Mouse (Mus musculus) lung, embryonic 16.5 days (tissue): Measurements from ENCODE around the gene Ift122. TPM values are rescaled to one million over a fixed set of nuclear protein-coding genes. Genes with fewer than 3 reads are reported as not detected.
"Not testable (repeated sequence)": the region's sequence is repeated elsewhere in the genome, so short reads cannot be mapped to it uniquely, and the experiment has no call there.

Experiments
- ATAC-seq: fragments of 200-750 bp; cut with Nextera tagmentation; 2 replicates; pipeline ENCODE4 v1.8.0; 2017; ENCODE audit warnings: low read depth, mild to moderate bottlenecking, moderate library complexity
- H3K27ac ChIP-seq: fragments of 300-500 bp; sonication (generic); 2 replicates; pipeline ENCODE4 v1.5.1; 2014; ENCODE audit warnings: mild to moderate bottlenecking, control low read depth, low read length
- H3K27me3 ChIP-seq: fragments of 300-500 bp; sonication (generic); 2 replicates; pipeline ENCODE4 v1.6.1; 2014; ENCODE audit warnings: low read depth, low read length, mixed read lengths; ENCODE audit not compliant: control insufficient read depth, insufficient read depth
- H3K36me3 ChIP-seq: fragments of 300-500 bp; sonication (generic); 2 replicates; pipeline ENCODE4 v1.6.1; 2014; ENCODE audit warnings: low read length; ENCODE audit not compliant: control insufficient read depth, insufficient read depth
- H3K4me1 ChIP-seq: fragments of 300-500 bp; sonication (generic); replicated peaks from 2 replicates; pipeline ENCODE4 v1.6.1; 2014; ENCODE audit warnings: low read length, mixed read lengths; ENCODE audit not compliant: control insufficient read depth, insufficient read depth
- H3K4me2 ChIP-seq: fragments of 300-500 bp; sonication (generic); 2 replicates; pipeline ENCODE4 v1.6.1; 2014; ENCODE audit warnings: low read depth, low read length, control low read depth
- H3K4me3 ChIP-seq: fragments of 300-500 bp; sonication (generic); 2 replicates; pipeline ENCODE4 v1.5.1; 2014; ENCODE audit warnings: mild to moderate bottlenecking, low read length, control low read depth
- H3K9ac ChIP-seq: fragments of 300-500 bp; sonication (generic); 2 replicates; pipeline ENCODE4 v1.6.1; 2014; ENCODE audit warnings: low read length, control low read depth
- H3K9me3 ChIP-seq: fragments of 300-500 bp; sonication (generic); 2 replicates; pipeline ENCODE4 v1.6.1; 2016; ENCODE audit warnings: low read length; ENCODE audit not compliant: control insufficient read depth
- WGBS: fragments of 180-500 bp; shearing (Covaris S2); extraction: QIAGEN DNeasy Blood & Tissue Kit; methylation state at CpG from one replicate; pipeline ENCODE4 v1.1.7; 2014; 5-methylcytosine and 5-hydroxymethylcytosine counted together
- polyA plus RNA-seq: library from polyadenylated mRNA; unstranded; fragments of >200 nt; fragmentation: Nextera tagmentation; extraction: Ambion mirVana; gene quantifications from 2 replicates; pipeline ENCODE4 v1.2.1, GENCODE M21; 2015

Gene Ift122
- polyA plus RNA-seq, 1 experiment from 2014 or later: 23.5 TPM

GRCm38 (mm10) chr6:115815041-115815440 lies 38.2 kb upstream of the Ift122 start:
- no peak overlapping the region for H3K9ac ChIP-seq

GRCm38 (mm10) chr6:115818129-115818528 lies 35.1 kb upstream of the Ift122 start:
- Histone ChIP-seq H3K36me3 (no peaks in the 10 kb centered on the region), H3K9ac (no peak overlapping the region), H3K4me2 (no peak overlapping the region), H3K9me3 (no peaks in the 10 kb centered on the region), H3K27ac (no peak overlapping the region), H3K27me3 (no peaks in the 10 kb centered on the region), H3K4me3 (no peak overlapping the region), H3K4me1 (no peaks in the 10 kb centered on the region)
- ATAC-seq: no peak
- 59% methylated on average over 2 of the region's 2 CpGs for WGBS

More at GRCm38 (mm10) chr6:115815041-115815440, 38.2 kb upstream of the Ift122 start:
- Histone ChIP-seq H3K4me1 (no peaks in the 10 kb centered on the region), H3K27me3 (no peaks in the 10 kb centered on the region), H3K36me3 (no peaks in the 10 kb centered on the region), H3K9me3 (no peaks in the 10 kb centered on the region), H3K4me3 (no peak overlapping the region), H3K27ac (no peak overlapping the region), H3K4me2 (no peak overlapping the region)
- no peak for ATAC-seq
- WGBS: 70% methylated on average over 4 of the region's 4 CpGs

DNA sequence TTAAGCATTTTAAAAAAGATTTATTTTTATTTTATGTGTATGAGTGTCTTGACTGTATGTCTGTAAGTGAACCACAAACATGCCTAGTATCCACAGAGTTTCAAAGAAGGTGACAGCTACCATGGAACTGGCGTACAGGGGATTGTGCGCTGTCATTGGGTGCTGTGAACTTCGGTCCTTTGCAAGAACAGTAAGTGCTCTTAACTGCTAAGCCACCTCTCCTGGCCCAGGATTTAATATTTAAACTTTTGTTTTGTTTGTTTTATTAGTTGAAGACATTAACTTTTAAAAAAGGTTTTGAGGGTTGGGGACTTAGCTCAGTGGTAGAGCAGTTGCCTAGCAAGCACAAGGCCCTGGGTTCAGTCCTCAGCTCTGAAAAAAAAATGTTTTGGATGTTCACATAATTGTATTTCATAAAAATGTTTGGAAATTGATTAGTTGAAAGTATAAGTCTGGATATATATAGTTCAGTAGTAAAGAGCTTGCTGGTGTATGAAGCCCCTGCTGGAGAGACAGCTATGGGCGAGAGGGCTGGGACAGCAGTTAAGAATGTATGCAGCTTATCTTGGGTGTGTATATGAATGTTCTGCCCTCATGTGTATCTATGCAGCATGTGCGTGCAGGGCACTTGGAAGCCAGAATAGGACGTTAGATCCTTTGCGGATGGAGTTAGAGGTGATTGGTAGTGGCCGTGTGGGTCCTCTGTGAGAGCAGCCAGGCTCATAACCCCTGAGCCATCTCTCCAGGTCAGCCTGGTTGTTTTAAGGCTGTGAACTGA lies 31.9 kb upstream of the Ift122 start:
- 65% methylated on average over 8 of the region's 8 CpGs for WGBS
- Histone ChIP-seq H3K4me1 (no peaks in the 10 kb centered on the region), H3K9me3 (no peaks in the 10 kb centered on the region), H3K4me3 (no peak overlapping the region), H3K9ac (no peak overlapping the region), H3K27me3 (no peaks in the 10 kb centered on the region), H3K27ac (no peak overlapping the region), H3K4me2 (no peak overlapping the region), H3K36me3 (no peaks in the 10 kb centered on the region)
- no peak for ATAC-seq

DNA sequence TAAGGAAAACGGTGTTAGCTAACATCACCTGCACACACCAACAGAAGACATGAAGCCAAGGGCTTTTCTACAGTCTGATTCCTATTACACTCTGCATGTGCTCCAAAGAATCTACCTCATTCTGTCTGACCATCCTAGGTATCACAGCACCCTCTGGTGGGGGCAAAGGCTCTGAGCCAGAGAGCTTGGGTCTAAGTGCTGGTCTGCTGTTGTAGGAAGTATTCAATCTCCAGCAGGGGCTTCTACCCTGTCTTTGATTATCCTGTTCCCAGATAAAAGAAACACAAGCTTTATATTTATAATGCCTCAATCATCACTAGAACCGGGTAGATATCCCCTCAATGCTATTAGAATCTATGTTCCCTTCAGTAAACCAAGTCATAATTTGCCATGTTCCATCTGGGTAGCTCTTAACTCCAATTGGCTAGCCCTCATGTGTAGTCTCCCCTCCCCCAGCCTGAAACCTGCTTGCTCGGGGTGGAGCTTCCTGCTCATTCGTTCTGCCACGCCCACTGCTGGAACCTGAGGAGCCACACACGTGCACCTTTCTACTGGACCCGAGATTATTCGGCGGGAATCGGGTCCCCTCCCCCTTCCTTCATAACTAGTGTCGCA lies 29.3 kb upstream of the Ift122 start:
- peak; percentile 96 for ATAC-seq
- not testable (repeated sequence) for H3K36me3 ChIP-seq, H3K9me3 ChIP-seq, H3K9ac ChIP-seq, H3K4me1 ChIP-seq, H3K27me3 ChIP-seq
- Histone ChIP-seq H3K27ac (peak overlapping the region; percentile 31; the same call in 1 of the 2 replicates), H3K4me3 (peak overlapping the region; percentile 28), H3K4me2 (peak overlapping the region; percentile 46)
- WGBS: 2% methylated on average over 4 of the region's 11 CpGs

GRCm38 (mm10) chr6:115830779-115831601 lies 22.3 kb upstream of the Ift122 start:
- WGBS: 77% methylated on average over 6 of the region's 6 CpGs
- H3K27ac ChIP-seq: no peak overlapping the region
- no peak overlapping the region for H3K4me2 ChIP-seq
- no peak overlapping the region for H3K4me3 ChIP-seq
- no peak overlapping the region for H3K9ac ChIP-seq
- no peaks in the 10 kb centered on the region for H3K36me3 ChIP-seq
- H3K9me3 ChIP-seq: no peaks in the 10 kb centered on the region
- no peaks in the 10 kb centered on the region for H3K27me3 ChIP-seq
- no peak for ATAC-seq
- no peaks in the 10 kb centered on the region for H3K4me1 ChIP-seq

DNA sequence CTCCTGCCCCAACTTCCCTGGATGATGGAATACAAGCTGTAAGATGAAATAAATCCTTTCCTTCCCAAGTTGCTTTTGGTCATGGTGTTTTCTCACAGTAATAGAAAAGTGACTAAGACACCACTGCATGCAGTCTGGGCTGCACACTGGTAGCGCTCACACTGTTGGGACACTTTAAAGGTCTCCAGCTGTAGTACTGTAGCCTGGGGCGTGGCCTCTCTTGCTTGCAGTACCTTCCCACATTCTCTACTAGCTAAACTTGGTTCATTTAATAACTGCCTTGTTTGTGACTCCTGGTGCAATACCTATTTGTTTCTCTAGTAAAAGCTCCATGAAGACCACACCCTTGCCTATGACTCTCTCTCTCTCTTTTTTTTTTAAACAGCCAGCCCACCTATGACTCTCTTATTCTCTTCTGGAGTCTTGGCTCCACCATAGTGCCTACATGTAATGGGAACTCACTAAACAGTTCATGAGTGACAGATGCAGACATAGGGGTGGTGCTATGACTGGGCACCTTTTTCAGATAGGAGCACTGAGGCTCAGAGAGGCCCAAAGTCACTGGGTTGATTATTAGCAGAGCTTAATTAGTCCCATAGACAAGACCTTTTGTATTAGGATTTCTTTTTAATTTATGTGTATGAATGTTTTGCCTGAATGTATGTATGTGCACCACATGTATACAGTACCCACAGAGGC lies 21.0 kb upstream of the Ift122 start:
- no peaks in the 10 kb centered on the region for H3K27me3 ChIP-seq
- no peak for ATAC-seq
- 83% methylated on average over 2 of the region's 2 CpGs for WGBS
- H3K36me3 ChIP-seq: no peaks in the 10 kb centered on the region
- no peaks in the 10 kb centered on the region for H3K4me1 ChIP-seq
- no peaks in the 10 kb centered on the region for H3K9me3 ChIP-seq
- H3K27ac ChIP-seq: no peak overlapping the region
- no peak overlapping the region for H3K4me3 ChIP-seq
- no peak overlapping the region for H3K9ac ChIP-seq
- H3K4me2 ChIP-seq: no peak overlapping the region

DNA sequence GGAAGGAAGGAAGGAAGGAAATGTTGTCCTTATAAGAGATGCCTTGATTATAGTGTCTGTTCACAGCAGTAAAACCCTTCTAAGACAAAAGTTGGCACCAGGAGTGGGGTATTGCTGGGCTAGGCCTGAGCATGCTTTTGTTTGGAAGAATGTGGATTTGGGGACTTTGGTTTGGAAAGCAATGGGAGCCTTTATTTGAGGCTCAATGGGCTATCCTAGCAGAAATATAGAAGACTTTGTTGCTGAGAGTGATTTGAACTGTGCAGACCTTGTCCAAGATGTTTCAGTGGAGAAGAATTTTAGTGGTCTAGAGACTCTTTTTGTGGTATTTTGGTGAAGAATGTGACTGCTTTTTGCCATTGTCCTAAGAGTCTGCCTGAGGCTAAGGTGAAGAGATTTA lies 19.4 kb upstream of the Ift122 start:
- H3K9me3 ChIP-seq: no peaks in the 10 kb centered on the region
- no peaks in the 10 kb centered on the region for H3K36me3 ChIP-seq
- H3K27me3 ChIP-seq: no peaks in the 10 kb centered on the region
- H3K9ac ChIP-seq: no peak overlapping the region
- no peak for ATAC-seq
- no peak overlapping the region for H3K27ac ChIP-seq
- peaks cover 5% of the 10 kb centered on the region; the same call in 1 of the 2 replicates for H3K4me1 ChIP-seq
- no peak overlapping the region for H3K4me3 ChIP-seq
- H3K4me2 ChIP-seq: no peak overlapping the region

- Histone ChIP-seq H3K27me3 (no peaks in the 10 kb centered on the region), H3K36me3 (no peaks in the 10 kb centered on the region; the same call in 1 of the 2 replicates), H3K27ac (peak within 1 kb of the TSS; percentile 6; the same call in 1 of the 2 replicates), H3K9ac (peak within 1 kb of the TSS; percentile 49), H3K4me2 (peak within 1 kb of the TSS; percentile 63), H3K9me3 (no peaks in the 10 kb centered on the region), H3K4me3 (peak within 1 kb of the TSS; percentile 40), H3K4me1 (peaks cover 5% of the 10 kb centered on the region; the same call in 1 of the 2 replicates)
- peak; percentile 92 for ATAC-seq
- WGBS: 1% methylated on average over 19 of the region's 19 CpGs
Measured at GRCm38 (mm10) chr6:115838161-115838597, 15.1 kb upstream of the Ift122 start, which contains the start of gene Efcab12. Gene Efcab12 (minus strand): TSS chr6:115838412.
